Mouse (Mus musculus) retina, embryonic 14.5 days (tissue): ENCODE measurements around the gene Ube2d3.
"Not testable (repeated sequence)": the region's sequence is repeated elsewhere in the genome, so short reads cannot be mapped to it uniquely, and the experiment has no call there.

Experiments
- DNase-seq: peaks from one replicate; pipeline ENCODE4 v3.0.0-alpha.2; 2015; ENCODE audit warnings: low spot score

Gene Ube2d3

DNA sequence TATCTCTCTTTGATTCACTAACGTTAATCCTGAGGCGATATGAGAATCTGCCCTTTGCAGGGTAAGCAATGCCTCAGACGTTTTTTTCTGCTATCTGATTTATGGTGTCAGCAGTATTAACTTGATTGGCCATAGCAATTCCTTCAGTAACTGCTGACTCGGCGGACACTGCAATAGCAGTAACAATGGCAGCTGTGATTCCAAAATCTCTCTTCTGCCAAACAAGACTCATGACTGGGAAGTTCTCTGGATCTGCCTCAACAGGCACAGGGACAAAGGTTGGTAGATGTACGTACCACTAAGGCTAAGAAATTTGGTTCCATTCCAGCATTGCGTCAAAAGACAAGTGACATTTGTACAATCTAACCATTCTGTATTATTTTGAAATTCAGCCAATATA, 55.4 kb downstream of the Ube2d3 start:
- DNase-seq: not testable (repeated sequence)

GRCm38 (mm10) chr3:135497956-135498355, 60.0 kb downstream of the Ube2d3 start:
- DNase-seq: not testable (repeated sequence)

- DNase-seq: no peak
Measured at GRCm38 (mm10) chr3:135498891-135499290, 60.9 kb downstream of the Ube2d3 start.

GRCm38 (mm10) chr3:135503160-135503559, 65.2 kb downstream of the Ube2d3 start:
- DNase-seq: no peak

DNA sequence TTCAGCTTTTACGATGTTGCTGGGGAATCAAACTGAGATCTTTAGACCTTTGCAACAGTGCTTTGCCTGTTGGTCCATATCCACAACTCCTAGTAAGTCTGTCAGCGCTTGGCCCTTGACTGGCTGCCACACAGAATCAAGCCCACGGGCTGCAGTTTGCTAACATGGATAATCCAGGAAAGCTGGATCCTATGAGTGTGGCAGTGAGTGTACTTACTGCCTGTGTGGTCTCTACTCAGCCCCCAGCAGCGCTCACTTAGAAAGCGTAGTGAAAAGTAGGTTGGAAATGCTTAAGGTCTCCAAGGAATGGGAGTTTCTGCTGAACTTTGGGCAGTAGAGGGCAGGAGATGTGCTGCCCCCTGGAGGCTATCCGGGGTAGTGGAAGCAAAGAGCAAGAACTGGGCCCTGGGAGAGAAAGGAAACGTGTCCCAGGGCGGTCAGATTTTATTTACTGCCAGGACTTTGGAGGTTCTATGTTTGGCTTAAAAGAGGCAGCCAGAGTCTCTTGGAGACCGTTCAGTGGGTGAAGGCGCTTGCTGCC, 67.5 kb downstream of the Ube2d3 start:
- DNase-seq: peak; percentile 58

DNA sequence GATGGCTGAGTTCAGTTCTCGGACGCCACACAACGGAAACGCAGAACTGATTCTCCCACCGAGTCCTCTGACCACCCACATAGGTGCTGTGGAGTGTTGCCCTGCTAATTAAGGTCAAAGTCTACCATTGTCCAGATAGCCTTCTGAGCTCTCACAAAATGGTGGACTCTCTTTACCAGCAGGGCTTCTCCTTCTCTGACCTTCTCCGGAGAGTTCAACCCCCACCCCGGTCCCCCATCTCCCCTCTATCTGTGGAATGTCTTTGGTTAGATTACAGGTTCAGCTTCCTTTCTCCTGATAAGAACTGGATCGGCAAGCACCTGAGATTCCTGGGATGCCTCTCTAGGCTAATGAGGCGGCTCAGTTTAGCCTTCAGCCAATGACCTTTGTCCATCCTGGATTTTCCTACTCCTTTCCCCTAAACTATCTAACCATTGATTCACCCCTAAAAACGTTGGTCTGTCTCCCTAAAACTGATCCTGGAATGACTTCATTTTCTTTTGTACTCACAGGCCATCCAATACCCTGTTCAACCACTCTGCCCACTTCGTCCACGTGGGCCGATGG, 68.0 kb downstream of the Ube2d3 start:
- no peak for DNase-seq

DNA sequence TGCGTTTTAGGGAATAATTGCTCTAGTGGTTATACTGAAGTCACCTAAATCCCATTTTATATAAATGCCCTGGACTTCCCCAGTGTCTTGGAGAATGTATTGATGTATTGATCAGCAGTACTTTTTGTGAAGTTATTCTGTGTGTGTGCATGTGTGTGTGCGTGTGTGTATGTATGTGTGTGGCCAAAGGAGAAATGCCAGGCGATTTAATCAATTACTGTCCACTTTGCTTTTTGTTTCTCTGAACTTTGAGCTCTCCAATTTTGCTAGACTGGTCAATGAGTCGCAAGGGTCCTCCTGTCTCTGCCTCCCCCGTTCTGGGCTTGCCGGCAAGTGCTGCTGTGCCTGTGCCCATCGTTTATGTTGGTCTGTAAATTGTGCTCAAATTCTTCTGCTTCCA, 69.6 kb downstream of the Ube2d3 start:
- no peak for DNase-seq

- no peak for DNase-seq
Measured at GRCm38 (mm10) chr3:135508191-135508590, 70.2 kb downstream of the Ube2d3 start.

GRCm38 (mm10) chr3:135510372-135510771, 72.4 kb downstream of the Ube2d3 start:
- no peak for DNase-seq

DNA sequence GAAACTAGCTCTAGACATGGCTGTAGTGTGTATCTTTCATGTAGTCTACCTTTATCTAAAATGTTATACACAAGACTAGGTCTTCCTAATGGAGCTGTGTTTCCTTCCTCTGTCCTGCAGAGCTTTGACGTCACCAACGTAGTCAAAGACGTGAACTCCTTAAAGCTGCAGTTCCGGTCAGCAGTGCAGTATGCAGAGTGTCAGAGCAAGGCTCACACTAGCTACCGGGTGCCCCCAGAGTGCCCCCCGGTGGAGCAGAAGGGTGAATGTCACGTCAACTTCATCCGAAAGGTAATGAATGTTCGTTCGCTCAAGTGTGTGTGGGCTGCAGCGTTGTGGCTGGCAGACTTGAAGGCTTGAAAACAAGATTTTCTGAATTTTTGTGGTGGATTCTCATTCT, 73.7 kb downstream of the Ube2d3 start:
- DNase-seq: no peak

- DNase-seq: no peak
Measured at GRCm38 (mm10) chr3:135513270-135513669, 75.3 kb downstream of the Ube2d3 start.

- no peak for DNase-seq
Measured at GRCm38 (mm10) chr3:135513800-135514425, 76.0 kb downstream of the Ube2d3 start.

GRCm38 (mm10) chr3:135515246-135515645, 77.3 kb downstream of the Ube2d3 start:
- DNase-seq: no peak

GRCm38 (mm10) chr3:135516891-135517290, 78.9 kb downstream of the Ube2d3 start:
- DNase-seq: peak; percentile 43
